Mouse (Mus musculus): ENCODE data around the gene Pqlc2.
A peak's percentile ranks its signal among the peaks of the same experiment; 100 is the strongest.

The Pqlc2 gene

GRCm38 (mm10) chr4:139305521-139305920 is 5.0 kb downstream of the Pqlc2 start:
- ATAC-seq (ENCODE audit: low TSS enrichment), result no peak

DNA sequence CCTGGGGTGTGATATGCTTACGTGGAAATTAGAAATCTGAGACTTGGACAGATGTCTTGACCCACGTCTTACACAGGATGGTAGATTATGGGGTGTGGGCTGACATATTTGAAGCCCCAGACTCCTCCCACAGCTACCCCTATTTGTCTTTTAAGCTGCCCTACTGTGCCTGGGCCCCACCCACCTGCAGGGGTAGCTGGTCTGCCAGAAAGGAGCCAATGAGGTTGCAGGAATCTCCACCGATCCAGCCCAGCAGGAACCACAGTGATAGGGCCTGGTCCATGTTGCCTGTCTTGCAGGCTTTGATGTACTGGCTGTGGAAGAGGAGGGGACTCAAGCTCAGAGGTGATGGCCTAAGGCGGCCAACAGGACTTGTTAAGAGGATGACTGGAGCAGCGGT is 8.3 kb downstream of the Pqlc2 start:
- no peak for ATAC-seq (ENCODE audit: low TSS enrichment)

- ATAC-seq (ENCODE audit: low TSS enrichment), result no peak
Measured at GRCm38 (mm10) chr4:139301780-139302179, 8.7 kb downstream of the Pqlc2 start.

DNA sequence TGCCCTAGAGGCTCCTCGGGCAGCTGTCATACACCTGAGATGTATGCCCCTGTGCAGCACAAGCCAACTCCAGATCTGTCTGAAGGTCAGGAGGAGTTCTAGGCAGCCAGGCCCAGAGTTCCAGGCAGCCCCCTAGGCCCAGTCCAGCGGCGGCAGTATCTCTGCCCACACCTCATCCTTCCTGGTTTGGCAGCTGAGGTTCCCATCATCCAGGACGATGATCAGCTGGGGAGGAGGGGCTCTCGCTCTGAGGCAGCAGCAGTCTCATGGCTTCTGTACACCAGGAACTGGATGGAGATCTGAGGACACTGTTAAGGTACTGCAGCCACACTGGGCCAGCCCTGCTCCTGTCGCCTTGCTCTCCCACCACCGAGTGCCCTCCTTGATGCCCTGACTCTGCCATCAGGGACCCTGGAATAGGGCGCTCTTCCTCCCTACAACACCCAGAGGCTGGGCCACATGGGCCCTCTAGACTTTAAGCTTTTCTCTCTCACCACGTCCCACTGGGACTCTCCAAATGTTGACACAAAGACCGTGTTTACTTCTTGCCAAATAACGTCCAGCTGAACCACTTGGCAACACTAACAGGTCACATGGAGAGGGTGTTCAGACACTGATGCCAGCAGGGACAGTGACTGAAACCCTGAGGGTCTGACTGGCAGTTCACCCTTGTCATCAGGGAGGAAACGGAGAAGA is 11.7 kb downstream of the Pqlc2 start:
- ATAC-seq (ENCODE audit: low TSS enrichment), result no peak

DNA sequence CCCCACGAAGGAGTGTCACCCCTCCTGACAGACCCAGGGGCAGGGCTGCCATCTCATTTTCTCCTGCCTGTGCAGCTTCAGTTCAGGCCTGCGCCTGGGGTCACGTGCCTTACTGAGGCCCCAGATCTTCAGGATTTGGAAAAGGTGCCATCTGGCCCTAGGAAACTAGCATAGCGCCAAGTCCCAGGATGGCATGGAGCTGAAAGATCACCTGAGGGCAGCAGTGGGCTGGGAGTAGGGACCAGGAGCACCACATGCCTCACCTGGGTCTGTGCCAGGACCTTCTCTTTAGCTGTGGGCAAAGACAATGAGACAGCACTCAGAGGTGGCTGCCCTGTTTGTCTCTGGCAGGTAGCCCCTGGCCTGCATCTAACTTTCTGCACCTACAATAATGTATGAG is 12.9 kb downstream of the Pqlc2 start:
- no peak for ATAC-seq (ENCODE audit: low TSS enrichment)

DNA sequence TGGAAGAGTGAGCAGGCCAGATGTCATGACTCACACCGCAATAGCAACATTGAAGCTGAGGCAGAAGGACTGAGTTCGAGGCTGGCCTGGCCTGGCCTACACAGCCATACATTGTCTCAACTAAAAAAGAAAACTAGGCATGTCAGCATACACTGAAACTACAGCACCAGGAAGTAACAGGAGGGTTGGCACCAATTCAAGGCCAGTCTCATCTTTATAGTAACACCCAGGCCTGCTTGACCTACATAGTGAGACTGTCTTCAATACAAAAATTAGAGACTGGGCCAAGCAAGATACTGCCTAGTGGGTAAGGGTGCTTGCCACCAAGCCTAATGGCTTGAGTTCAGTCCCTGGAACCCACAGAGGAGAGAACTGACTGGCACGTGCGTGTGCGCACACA is 18.5 kb downstream of the Pqlc2 start:
- ATAC-seq (ENCODE audit: low TSS enrichment), result no peak

DNA sequence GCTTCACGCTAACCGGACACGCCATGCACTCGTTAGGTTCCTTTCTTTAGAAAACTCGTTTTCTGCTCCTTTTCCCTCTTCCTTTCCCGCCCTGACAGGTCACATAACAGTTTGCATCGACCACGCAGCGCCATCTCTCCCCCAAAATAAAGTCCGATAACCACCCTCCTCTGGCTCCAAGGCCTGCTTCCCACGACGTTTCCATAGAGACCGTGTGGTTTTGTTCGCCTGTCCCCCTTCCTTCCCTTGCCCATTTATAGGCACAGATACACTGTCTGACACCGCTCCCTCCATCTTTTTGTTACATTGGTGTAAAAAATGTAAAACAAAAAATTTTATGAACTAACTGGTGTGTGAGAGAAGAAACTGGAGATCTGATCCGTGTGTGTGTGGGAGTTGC is 19.4 kb downstream of the Pqlc2 start:
- no peak for ATAC-seq (ENCODE audit: low TSS enrichment)

GRCm38 (mm10) chr4:139289017-139289416 is 21.5 kb downstream of the Pqlc2 start:
- peak; percentile 53 for ATAC-seq (ENCODE audit: low TSS enrichment)

GRCm38 (mm10) chr4:139287122-139287863 is 23.2 kb downstream of the Pqlc2 start:
- ATAC-seq (ENCODE audit: low TSS enrichment), result peak; percentile 35; the same call in 1 of the 2 replicates

GRCm38 (mm10) chr4:139286234-139286633 is 24.3 kb downstream of the Pqlc2 start:
- ATAC-seq (ENCODE audit: low TSS enrichment), result no peak

DNA sequence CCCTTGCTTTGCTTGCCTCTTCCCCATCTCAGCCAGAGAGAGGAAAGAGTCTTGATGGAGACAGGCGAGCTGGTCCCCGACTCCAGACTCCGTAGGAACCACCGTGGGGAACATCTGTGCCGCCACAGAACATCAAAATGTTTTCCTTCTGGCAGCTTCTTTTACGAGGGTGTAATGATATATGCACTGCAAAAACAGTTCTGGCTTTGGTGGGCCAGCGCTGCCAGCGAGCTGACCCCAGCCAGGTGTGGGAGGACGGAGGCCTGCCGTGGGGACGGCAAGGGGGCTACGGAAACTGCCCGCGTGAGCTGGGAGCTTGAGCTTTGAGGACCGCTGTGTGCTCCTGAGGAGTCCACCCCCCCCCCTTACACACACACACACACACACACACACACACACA is 25.6 kb downstream of the Pqlc2 start:
- no peak for ATAC-seq (ENCODE audit: low TSS enrichment)

DNA sequence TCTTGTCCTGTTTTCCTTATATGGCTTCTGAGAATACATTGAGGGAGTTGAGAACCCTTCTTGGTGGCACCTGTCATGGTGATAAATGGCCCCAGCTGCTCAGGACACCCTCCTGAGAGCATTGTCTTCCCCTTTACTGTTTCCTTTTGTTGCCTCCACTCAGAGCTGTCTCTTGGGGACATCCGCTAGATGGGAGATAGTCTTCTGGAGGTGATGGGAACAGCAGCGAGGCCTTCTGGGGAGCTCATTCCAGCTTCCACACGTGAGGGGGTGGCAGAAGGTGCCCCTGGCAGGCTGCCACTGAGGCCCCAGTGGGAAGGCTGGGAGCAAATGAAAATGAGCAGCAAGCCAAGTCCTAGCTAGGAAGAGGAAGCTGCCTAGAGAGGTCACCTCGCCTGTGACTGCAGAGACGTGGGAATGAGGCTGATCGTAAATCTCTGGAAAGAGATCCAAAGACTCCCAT is 27.5 kb downstream of the Pqlc2 start:
- no peak for ATAC-seq (ENCODE audit: low TSS enrichment)

- no peak for ATAC-seq (ENCODE audit: low TSS enrichment)
Measured at GRCm38 (mm10) chr4:139281791-139282345, 28.6 kb downstream of the Pqlc2 start.

DNA sequence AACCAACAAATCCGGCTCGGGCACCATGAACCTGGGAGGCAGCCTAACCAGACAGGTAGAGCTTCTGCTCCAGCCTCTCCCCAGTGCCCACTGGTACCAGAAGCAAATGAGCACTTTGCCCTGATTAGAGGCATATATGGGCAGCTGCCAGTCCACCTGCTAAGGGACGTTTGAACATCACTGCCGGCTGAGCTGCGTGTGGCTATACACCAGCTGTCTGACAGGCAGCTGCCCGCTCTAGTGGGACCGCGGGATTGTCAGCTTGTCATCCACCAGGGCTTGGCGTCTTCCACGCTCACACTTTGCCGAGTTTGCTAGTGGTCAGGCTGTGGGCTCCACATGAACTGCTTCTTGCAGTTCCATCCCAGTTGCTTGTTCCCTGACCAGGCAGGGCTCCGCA is 30.0 kb downstream of the Pqlc2 start:
- ATAC-seq (ENCODE audit: low TSS enrichment), result no peak

- ATAC-seq (ENCODE audit: low TSS enrichment), result no peak
Measured at GRCm38 (mm10) chr4:139276411-139276810, 34.1 kb downstream of the Pqlc2 start.

GRCm38 (mm10) chr4:139274573-139274972 is 35.9 kb downstream of the Pqlc2 start:
- ATAC-seq (ENCODE audit: low TSS enrichment), result no peak

GRCm38 (mm10) chr4:139272951-139273680 is 37.4 kb downstream of the Pqlc2 start:
- ATAC-seq (ENCODE audit: low TSS enrichment), result no peak

GRCm38 (mm10) chr4:139271562-139271961 is 38.9 kb downstream of the Pqlc2 start:
- ATAC-seq (ENCODE audit: low TSS enrichment), result no peak

DNA sequence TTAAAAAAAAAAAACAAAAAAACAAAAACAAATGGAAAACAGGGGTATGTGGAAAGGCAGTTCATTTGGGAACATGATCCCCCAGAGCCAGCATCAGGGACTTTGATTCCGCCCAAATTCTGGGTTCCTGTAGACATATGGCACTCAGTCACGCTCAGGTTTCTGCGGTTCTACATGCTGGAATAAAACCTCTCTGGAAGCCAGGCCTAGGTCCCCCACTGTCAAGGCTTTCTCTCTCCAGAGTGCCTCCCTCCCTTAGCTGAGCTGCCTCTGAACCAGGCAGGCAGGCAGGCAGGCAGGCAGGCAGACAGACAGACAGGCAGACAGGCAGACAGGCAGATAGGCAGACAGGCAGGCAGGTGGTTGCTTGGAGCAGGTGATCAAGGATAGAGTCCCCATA is 40.3 kb downstream of the Pqlc2 start:
- ATAC-seq (ENCODE audit: low TSS enrichment), result no peak

- no peak for ATAC-seq (ENCODE audit: low TSS enrichment)
Measured at GRCm38 (mm10) chr4:139268242-139268641, 42.3 kb downstream of the Pqlc2 start.

DNA sequence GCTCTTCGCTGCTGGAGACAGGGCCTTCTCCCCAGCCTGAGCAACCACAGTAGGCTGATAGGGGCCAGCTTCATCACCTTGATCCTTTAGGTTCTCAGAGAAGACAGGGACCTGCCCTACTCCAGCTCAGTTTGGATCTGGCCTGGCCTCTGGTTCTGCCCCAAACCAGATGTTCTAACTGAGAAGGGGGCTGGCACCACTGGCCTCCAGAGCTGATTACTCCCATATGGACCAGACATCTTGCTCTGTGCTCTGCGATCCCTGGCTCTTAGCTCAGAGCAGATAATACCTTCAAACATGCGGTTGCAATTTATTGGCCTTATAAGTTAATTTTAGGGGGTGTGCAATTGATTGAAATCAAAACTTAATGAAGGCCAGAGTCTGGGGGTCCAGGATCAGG is 43.2 kb downstream of the Pqlc2 start:
- ATAC-seq (ENCODE audit: low TSS enrichment), result no peak

DNA sequence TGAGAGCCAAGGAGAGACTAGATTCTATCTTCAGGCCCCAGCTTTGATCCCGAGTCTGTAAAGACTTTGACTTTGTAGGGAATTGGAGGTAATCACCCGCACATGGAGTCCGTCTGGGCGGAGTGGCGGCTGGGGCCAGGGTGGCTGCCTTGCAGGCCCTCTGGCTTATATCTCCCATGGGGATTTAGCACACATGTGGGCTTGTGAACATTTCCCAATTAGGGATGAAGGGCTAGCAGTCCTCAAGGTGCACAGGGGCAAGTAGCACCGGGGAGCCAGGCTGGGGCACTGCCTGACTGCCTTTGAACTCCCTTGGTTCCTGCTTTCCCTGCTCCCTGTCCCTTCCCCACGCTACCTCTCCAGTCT is 44.0 kb downstream of the Pqlc2 start:
- no peak for ATAC-seq (ENCODE audit: low TSS enrichment)
